Mouse (Mus musculus) G1E (cell line): ENCODE data around the gene Dnaaf5. TPM values are rescaled to one million over a fixed set of nuclear protein-coding genes. Genes with fewer than 3 reads are reported as not detected.

Experiments
- ATAC-seq: 2 replicates; pipeline ENCODE4 v1.8.0; 2016; ENCODE audit warnings: mild to moderate bottlenecking; ENCODE audit not compliant: insufficient number of reproducible peaks, poor library complexity, low FRiP score, severe bottlenecking; ENCODE audit errors: extremely low read depth
- DNase-seq: peaks from one replicate; pipeline ENCODE4 v3.0.0; 2012; ENCODE audit warnings: low spot score
- H3K27me3 ChIP-seq: 2 replicates; pipeline ENCODE4 v1.6.1; 2012; ENCODE audit warnings: mild to moderate bottlenecking, low read length, inconsistent platforms; ENCODE audit not compliant: insufficient read depth
- H3K36me3 ChIP-seq: replicated peaks from 2 replicates; pipeline ENCODE3; 2012; ENCODE audit warnings: mild to moderate bottlenecking, inconsistent platforms
- H3K4me1 ChIP-seq: 2 replicates; pipeline ENCODE4 v1.6.1; 2012; ENCODE audit warnings: low read depth, low read length, inconsistent platforms, mixed read lengths; ENCODE audit not compliant: insufficient read depth
- H3K4me3 ChIP-seq: 2 replicates; pipeline ENCODE4 v1.5.1; 2012; ENCODE audit warnings: low read depth, mild to moderate bottlenecking, inconsistent platforms, low read length, moderate library complexity, mixed read lengths
- H3K9me3 ChIP-seq: replicated peaks from 2 replicates; pipeline ENCODE4 v1.6.1; 2012; ENCODE audit warnings: inconsistent platforms
- CTCF ChIP-seq: IDR thresholded peaks from 2 replicates; pipeline ENCODE4 v1.5.1; 2012; ENCODE audit warnings: low read depth, low read length, inconsistent platforms, mixed read lengths
- GATA1 ChIP-seq: IDR thresholded peaks from 2 replicates; pipeline ENCODE4 v1.6.1; 2012; ENCODE audit warnings: borderline replicate concordance, low read length, inconsistent platforms, mixed read lengths
- GATA2 ChIP-seq: IDR thresholded peaks from 2 replicates; pipeline ENCODE4 v1.6.1; 2012; ENCODE audit warnings: low read depth, low read length, inconsistent platforms, borderline replicate concordance
- POLR2AphosphoS5 ChIP-seq: IDR thresholded peaks from 2 replicates; pipeline ENCODE4 v1.6.1; 2012; ENCODE audit warnings: low read depth, low read length, inconsistent platforms; ENCODE audit not compliant: insufficient replicate concordance
- TAL1 ChIP-seq: conservative IDR thresholded peaks from 2 replicates; pipeline ENCODE4 v1.6.1; 2012; ENCODE audit warnings: low read depth, low read length, inconsistent platforms, mixed read lengths
- polyA plus RNA-seq: library from polyadenylated mRNA; stranded (reverse); fragments of >175 nt; gene quantifications from 2 replicates; pipeline ENCODE4 v1.2.3, GENCODE M21; 2012
- total RNA-seq, 2 experiments: library from RNA; stranded (forward) in 1 of 2; stranded (reverse) in 1 of 2; fragments of 200-1000 nt in 1 of 2; fragments of >200 nt in 1 of 2; fragmentation: Nextera tagmentation in 1 of 2; gene quantifications; 2 replicates each; pipeline ENCODE4 v1.2.3; 2014 to 2017

Gene Dnaaf5
- total and polyA plus RNA-seq, 3 experiments = 9.8 to 72.6 (median 23.8) TPM

- Histone ChIP-seq H3K4me1 (peaks cover 9% of the 10 kb centered on the region; the same call in 1 of the 2 replicates), H3K36me3 (peaks cover 76% of the 10 kb centered on the region), H3K27me3 (no peaks in the 10 kb centered on the region)
Observed at GRCm38 (mm10) chr5:139216774-139217173, 66.8 kb downstream of the Dnaaf5 start.

GRCm38 (mm10) chr5:139220006-139220515 lies 70.0 kb downstream of the Dnaaf5 start:
- TF ChIP-seq POLR2AphosphoS5 (no peak), GATA2 (no peak), CTCF (no peak), TAL1 (no peak), GATA1 (no peak)
- no peaks in the 10 kb centered on the region for H3K4me1 ChIP-seq
- peaks cover 77% of the 10 kb centered on the region for H3K36me3 ChIP-seq
- no peak for ATAC-seq
- DNase-seq = no peak
- H3K27me3 ChIP-seq = no peaks in the 10 kb centered on the region
- no peak overlapping the region for H3K4me3 ChIP-seq
- H3K9me3 ChIP-seq = no peaks in the 10 kb centered on the region

More at GRCm38 (mm10) chr5:139216774-139217173, 66.8 kb downstream of the Dnaaf5 start:
- no peaks in the 10 kb centered on the region for H3K9me3 ChIP-seq
- no peak overlapping the region for H3K4me3 ChIP-seq
- TF ChIP-seq TAL1 (no peak), POLR2AphosphoS5 (no peak), GATA1 (no peak), GATA2 (no peak), CTCF (no peak)
- no peak for DNase-seq
- no peak for ATAC-seq

GRCm38 (mm10) chr5:139220610-139221009 lies 70.6 kb downstream of the Dnaaf5 start:
- Histone ChIP-seq H3K36me3 (peaks cover 77% of the 10 kb centered on the region), H3K4me1 (no peaks in the 10 kb centered on the region), H3K9me3 (no peaks in the 10 kb centered on the region), H3K4me3 (no peak overlapping the region), H3K27me3 (no peaks in the 10 kb centered on the region)
- DNase-seq (no peak), ATAC-seq (no peak)
- TF ChIP-seq GATA2 = no peak

- Histone ChIP-seq H3K4me3 (no peak overlapping the region), H3K27me3 (no peaks in the 10 kb centered on the region), H3K4me1 (no peaks in the 10 kb centered on the region), H3K36me3 (peaks cover 85% of the 10 kb centered on the region), H3K9me3 (no peaks in the 10 kb centered on the region)
- DNase-seq = no peak
- TF ChIP-seq GATA2 = no peak
- no peak for ATAC-seq
Observed at GRCm38 (mm10) chr5:139223331-139223730, 73.3 kb downstream of the Dnaaf5 start.

GRCm38 (mm10) chr5:139227236-139227635 lies 77.2 kb downstream of the Dnaaf5 start:
- Histone ChIP-seq H3K36me3 (peaks cover 96% of the 10 kb centered on the region), H3K4me3 (no peak overlapping the region), H3K9me3 (no peaks in the 10 kb centered on the region), H3K4me1 (no peaks in the 10 kb centered on the region), H3K27me3 (no peaks in the 10 kb centered on the region)
- DNase-seq (no peak), ATAC-seq (no peak)
- no peak for TF ChIP-seq GATA1
- no peak for TF ChIP-seq CTCF
- no peak for TF ChIP-seq GATA2
- TF ChIP-seq TAL1 = no peak

GRCm38 (mm10) chr5:139227645-139228044 lies 77.6 kb downstream of the Dnaaf5 start:
- Histone ChIP-seq H3K4me3 (no peak overlapping the region), H3K9me3 (no peaks in the 10 kb centered on the region), H3K36me3 (peaks cover 96% of the 10 kb centered on the region), H3K4me1 (no peaks in the 10 kb centered on the region), H3K27me3 (no peaks in the 10 kb centered on the region)
- TF ChIP-seq POLR2AphosphoS5 (no peak), CTCF (no peak), TAL1 (no peak), GATA2 (no peak), GATA1 (no peak)
- ATAC-seq (no peak), DNase-seq (no peak)

- Histone ChIP-seq H3K36me3 (peaks cover 96% of the 10 kb centered on the region), H3K9me3 (no peaks in the 10 kb centered on the region), H3K4me3 (no peak overlapping the region), H3K4me1 (no peaks in the 10 kb centered on the region), H3K27me3 (no peaks in the 10 kb centered on the region)
- ATAC-seq (no peak), DNase-seq (no peak)
- no peak for TF ChIP-seq POLR2AphosphoS5
- TF ChIP-seq GATA2 = no peak
- TF ChIP-seq GATA1 = no peak
Observed at GRCm38 (mm10) chr5:139228318-139228717, 78.3 kb downstream of the Dnaaf5 start.
